Mouse (Mus musculus) liver, embryonic 11.5 days (tissue): Measurements from ENCODE around the gene Helz. TPM values are rescaled to one million over a fixed set of nuclear protein-coding genes. Genes with fewer than 3 reads are reported as not detected.
A peak's percentile ranks its signal among the peaks of the same experiment; 100 is the strongest.

Experiments used
- ATAC-seq: fragments of 200-750 bp; cut with Nextera tagmentation; replicated peaks from 2 replicates; pipeline ENCODE4 v1.8.0; 2017; ENCODE audit warnings: moderate number of reproducible peaks, mild to moderate bottlenecking, moderate TSS enrichment, moderate library complexity; ENCODE audit not compliant: low FRiP score
- DNase-seq: peaks from one replicate; pipeline ENCODE4 v3.0.0-alpha.2; 2017; ENCODE audit warnings: low spot score
- H3K27ac ChIP-seq: fragments of 300-500 bp; sonication (generic); 2 replicates; pipeline ENCODE4 v1.5.1; 2014; ENCODE audit warnings: mild to moderate bottlenecking, low read depth, low read length, control low read depth
- H3K27me3 ChIP-seq: fragments of 300-500 bp; sonication (generic); replicated peaks from 2 replicates; pipeline ENCODE4 v1.6.1; 2014; ENCODE audit warnings: low read length, mixed read lengths; ENCODE audit not compliant: control insufficient read depth, insufficient read depth
- H3K36me3 ChIP-seq: fragments of 300-500 bp; sonication (generic); 2 replicates; pipeline ENCODE4 v1.6.1; 2014; ENCODE audit warnings: mild to moderate bottlenecking, low read length, moderate library complexity, mixed read lengths; ENCODE audit not compliant: control insufficient read depth, insufficient read depth
- H3K4me1 ChIP-seq: fragments of 300-500 bp; sonication (generic); replicated peaks from 2 replicates; pipeline ENCODE4 v1.6.1; 2014; ENCODE audit warnings: low read length, mixed read lengths; ENCODE audit not compliant: control insufficient read depth, insufficient read depth
- H3K4me2 ChIP-seq: fragments of 300-500 bp; sonication (generic); 2 replicates; pipeline ENCODE4 v1.6.1; 2014; ENCODE audit warnings: mild to moderate bottlenecking, control low read depth, moderate library complexity
- H3K4me3 ChIP-seq: fragments of 300-500 bp; sonication (generic); 2 replicates; pipeline ENCODE4 v1.5.1; 2014; ENCODE audit warnings: low read depth, low read length, control low read depth
- H3K9ac ChIP-seq: fragments of 300-500 bp; sonication (generic); 2 replicates; pipeline ENCODE4 v1.6.1; 2014; ENCODE audit warnings: low read depth, low read length, control low read depth
- H3K9me3 ChIP-seq: fragments of 300-500 bp; sonication (generic); 2 replicates; pipeline ENCODE4 v1.6.1; 2016; ENCODE audit warnings: low read length, inconsistent platforms, mixed read lengths; ENCODE audit not compliant: control insufficient read depth
- WGBS: fragments of 180-500 bp; shearing (Covaris S2); extraction: QIAGEN DNeasy Blood & Tissue Kit; methylation state at CpG from one replicate; pipeline ENCODE4 v1.1.7; 2014; 5-methylcytosine and 5-hydroxymethylcytosine counted together
- polyA plus RNA-seq: library from polyadenylated mRNA; unstranded; fragments of >200 nt; fragmentation: Nextera tagmentation; extraction: Ambion mirVana; gene quantifications from 2 replicates; pipeline ENCODE4 v1.2.1, GENCODE M21; 2014

Gene Helz
- polyA plus RNA-seq, 1 experiment from 2014 or later: 19.9 TPM

DNA sequence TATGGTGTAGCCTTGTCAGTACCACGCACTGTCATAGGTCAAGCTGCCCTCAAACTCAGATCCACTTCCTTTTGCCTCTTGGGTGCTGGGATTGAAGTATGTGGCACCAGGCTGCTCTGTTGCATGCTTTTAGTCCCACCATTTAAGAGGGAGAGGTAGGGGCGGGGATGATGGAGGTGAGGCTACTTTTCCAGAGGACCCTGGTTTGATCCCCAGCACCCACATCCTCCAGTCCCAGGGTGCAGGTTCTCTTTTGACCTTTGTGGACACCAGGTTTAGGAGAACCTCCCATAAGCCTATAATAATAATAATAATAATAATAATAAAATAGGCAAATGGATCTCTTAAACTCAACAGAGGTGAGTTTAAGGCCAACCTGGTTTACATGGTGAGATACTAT, 23.6 kb downstream of the Helz start:
- Histone ChIP-seq H3K4me3 (no peak overlapping the region), H3K27ac (no peak overlapping the region), H3K9me3 (no peaks in the 10 kb centered on the region), H3K27me3 (no peaks in the 10 kb centered on the region), H3K4me1 (peaks cover 15% of the 10 kb centered on the region), H3K36me3 (peaks cover 18% of the 10 kb centered on the region), H3K4me2 (no peak overlapping the region), H3K9ac (no peak overlapping the region)
- no peak for DNase-seq
- ATAC-seq: no peak
- 93% methylated on average over 2 of the region's 2 CpGs for WGBS

DNA sequence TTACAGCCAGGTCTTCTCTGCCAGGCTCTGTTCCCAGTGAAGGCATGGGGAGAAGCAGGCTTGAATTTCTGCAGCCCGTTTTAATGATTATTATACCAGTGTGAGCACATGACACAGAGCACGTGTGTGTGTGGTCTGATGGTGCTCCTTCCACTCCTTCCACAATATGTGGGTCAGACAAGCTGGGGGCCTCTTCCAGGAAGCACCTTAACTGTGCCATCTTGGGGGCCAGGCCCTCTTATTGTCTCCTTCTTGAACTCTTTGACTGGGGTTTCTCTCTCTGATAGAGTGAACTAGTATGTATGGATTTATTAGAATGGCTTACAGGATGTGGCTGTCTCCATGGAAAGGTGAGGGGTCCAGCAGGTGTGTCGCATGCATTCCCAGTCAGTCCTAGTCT, 24.8 kb downstream of the Helz start:
- Histone ChIP-seq H3K9ac (no peak overlapping the region), H3K9me3 (no peaks in the 10 kb centered on the region), H3K4me1 (peaks cover 15% of the 10 kb centered on the region), H3K4me2 (no peak overlapping the region), H3K27ac (no peak overlapping the region), H3K36me3 (peaks cover 18% of the 10 kb centered on the region), H3K4me3 (no peak overlapping the region), H3K27me3 (no peaks in the 10 kb centered on the region)
- whole genome bisulfite sequencing: 83% methylated on average over 3 of the region's 3 CpGs
- DNase-seq (no peak), ATAC-seq (no peak)

- no peak overlapping the region for H3K27ac ChIP-seq
- H3K9ac ChIP-seq: no peak overlapping the region
- H3K36me3 ChIP-seq: peaks cover 20% of the 10 kb centered on the region
- no peak overlapping the region for H3K4me3 ChIP-seq
- peaks cover 15% of the 10 kb centered on the region for H3K4me1 ChIP-seq
- H3K9me3 ChIP-seq: no peaks in the 10 kb centered on the region
- no peak overlapping the region for H3K4me2 ChIP-seq
- ATAC-seq: peak; percentile 46; the same call in 1 of the 2 replicates
- no peak for DNase-seq
- H3K27me3 ChIP-seq: no peaks in the 10 kb centered on the region
- 53% methylated on average over 11 of the region's 11 CpGs for WGBS
Measured at GRCm38 (mm10) chr11:107573061-107573692, 25.4 kb downstream of the Helz start.

DNA sequence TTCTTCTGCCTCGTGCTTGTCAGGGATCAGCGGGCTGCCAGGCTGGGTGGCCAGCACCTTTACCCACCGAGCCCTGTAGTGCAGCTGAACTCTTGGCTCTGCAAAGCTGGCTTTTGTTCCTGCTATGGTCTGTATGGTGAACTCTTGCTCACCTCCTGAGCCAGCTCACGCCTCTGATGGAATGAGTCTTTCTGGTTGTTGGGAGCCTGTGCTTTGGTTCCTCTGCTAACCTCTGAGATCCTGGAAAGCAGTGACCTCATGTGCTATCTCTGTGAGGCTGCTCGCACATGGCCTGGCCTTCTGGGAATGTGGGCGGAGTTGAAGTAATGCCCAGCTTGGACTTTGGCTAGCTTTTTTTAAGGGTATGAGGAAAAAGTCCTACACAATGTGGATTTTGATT, 26.1 kb downstream of the Helz start:
- Histone ChIP-seq H3K4me2 (no peak overlapping the region), H3K9ac (no peak overlapping the region), H3K36me3 (peaks cover 19% of the 10 kb centered on the region), H3K27ac (peak overlapping the region; percentile 36; the same call in 1 of the 2 replicates), H3K27me3 (no peaks in the 10 kb centered on the region), H3K4me3 (no peak overlapping the region), H3K9me3 (no peaks in the 10 kb centered on the region), H3K4me1 (peaks cover 15% of the 10 kb centered on the region)
- ATAC-seq (peak; percentile 40; the same call in 1 of the 2 replicates), DNase-seq (peak; percentile 34)
- 52% methylated on average over 6 of the region's 6 CpGs for WGBS

GRCm38 (mm10) chr11:107574811-107575705, 27.3 kb downstream of the Helz start:
- peaks cover 15% of the 10 kb centered on the region for H3K4me1 ChIP-seq
- no peak overlapping the region for H3K9ac ChIP-seq
- no peak overlapping the region for H3K27ac ChIP-seq
- H3K4me2 ChIP-seq: no peak overlapping the region
- ATAC-seq: no peak
- 90% methylated on average over 20 of the region's 20 CpGs for WGBS
- DNase-seq: no peak
- H3K36me3 ChIP-seq: peaks cover 15% of the 10 kb centered on the region
- H3K4me3 ChIP-seq: no peak overlapping the region
- no peaks in the 10 kb centered on the region for H3K9me3 ChIP-seq
- no peaks in the 10 kb centered on the region for H3K27me3 ChIP-seq

GRCm38 (mm10) chr11:107576186-107576585, 28.5 kb downstream of the Helz start:
- no peak overlapping the region for H3K4me3 ChIP-seq
- 90% methylated on average over 7 of the region's 7 CpGs for WGBS
- ATAC-seq (no peak), DNase-seq (no peak)
- H3K27ac ChIP-seq: no peak overlapping the region
- no peak overlapping the region for H3K9ac ChIP-seq
- H3K27me3 ChIP-seq: no peaks in the 10 kb centered on the region
- H3K36me3 ChIP-seq: peaks cover 15% of the 10 kb centered on the region
- peaks cover 15% of the 10 kb centered on the region for H3K4me1 ChIP-seq
- H3K9me3 ChIP-seq: no peaks in the 10 kb centered on the region
- no peak overlapping the region for H3K4me2 ChIP-seq

DNA sequence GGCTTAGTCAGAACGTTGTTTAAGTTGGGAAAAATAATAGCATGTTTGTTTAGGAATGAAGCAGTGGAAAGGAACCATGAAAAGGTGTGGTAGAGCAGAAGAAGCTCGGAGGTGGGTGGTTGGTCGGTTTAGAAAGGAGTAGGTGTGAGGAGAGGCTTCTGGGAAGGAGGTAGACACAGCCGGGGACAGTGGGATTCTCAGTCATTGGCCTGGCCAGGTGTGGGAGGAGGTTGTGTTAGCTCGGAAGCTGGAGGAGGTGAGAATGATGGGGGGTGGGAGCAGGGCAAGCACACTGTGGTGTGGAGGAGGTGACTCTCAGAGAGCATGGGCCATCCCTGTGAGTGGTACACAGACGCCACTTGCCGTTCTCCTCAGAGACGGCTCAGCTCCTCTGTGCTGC, 29.7 kb downstream of the Helz start:
- no peak overlapping the region for H3K27ac ChIP-seq
- no peak for ATAC-seq
- H3K27me3 ChIP-seq: no peaks in the 10 kb centered on the region
- H3K36me3 ChIP-seq: peaks cover 15% of the 10 kb centered on the region
- H3K9me3 ChIP-seq: no peaks in the 10 kb centered on the region
- 85% methylated on average over 8 of the region's 8 CpGs for WGBS
- no peak overlapping the region for H3K4me3 ChIP-seq
- no peak for DNase-seq
- no peak overlapping the region for H3K4me2 ChIP-seq
- no peak overlapping the region for H3K9ac ChIP-seq
- H3K4me1 ChIP-seq: peaks cover 15% of the 10 kb centered on the region

GRCm38 (mm10) chr11:107578226-107578625, 30.5 kb downstream of the Helz start:
- H3K9ac ChIP-seq: no peak overlapping the region
- DNase-seq (no peak), ATAC-seq (no peak)
- no peak overlapping the region for H3K27ac ChIP-seq
- peaks cover 8% of the 10 kb centered on the region for H3K4me1 ChIP-seq
- H3K4me3 ChIP-seq: no peak overlapping the region
- no peak overlapping the region for H3K4me2 ChIP-seq
- H3K27me3 ChIP-seq: no peaks in the 10 kb centered on the region
- peaks cover 15% of the 10 kb centered on the region for H3K36me3 ChIP-seq
- no peaks in the 10 kb centered on the region for H3K9me3 ChIP-seq
- WGBS: 86% methylated on average over 7 of the region's 7 CpGs
